In the genomic region with DNA sequence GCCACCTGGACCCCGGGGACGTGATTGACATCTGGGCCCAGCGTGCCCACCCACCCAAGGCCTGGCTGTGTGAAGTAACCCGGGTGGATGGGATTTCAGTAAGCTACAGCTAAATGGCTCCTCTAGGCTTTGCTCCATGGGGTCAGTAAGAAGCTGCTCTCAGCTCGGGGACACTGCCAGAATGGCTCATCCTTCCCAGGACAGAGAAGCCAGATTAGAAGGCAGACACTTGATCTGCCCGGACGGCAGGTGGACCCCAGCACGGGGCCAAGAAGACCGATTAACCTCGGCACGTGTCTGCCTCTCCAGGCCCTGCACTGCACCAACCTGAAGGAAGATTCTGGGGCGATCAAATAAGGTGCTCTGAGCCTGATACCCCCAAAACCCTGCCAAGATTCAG, we compare ENCODE assay signal across 9 mouse cellular contexts.
"Had no signal": no experiment of that assay in that cellular context is flagged by ENCODE, and none has a peak within 500 bp of the region (broad histone marks: within the 10 kb centered on the region; RNA-seq: fewer than 3 reads in every experiment).

No protein-coding gene starts in this region.

- DNase-seq: kidney, adult 2 months; liver; lung, adult 2 months; lung, postnatal 36 days had no signal

- H3K9ac ChIP-seq: kidney, embryonic 15.5 days; limb, embryonic 12.5 days; liver, embryonic 14.5 days; midbrain, embryonic 13.5 days had no signal

- H3K36me3 ChIP-seq: kidney, embryonic 15.5 days; limb, embryonic 12.5 days; midbrain, embryonic 13.5 days had no signal

- H3K27ac ChIP-seq: kidney, embryonic 15.5 days; limb, embryonic 12.5 days; liver, embryonic 14.5 days; midbrain, embryonic 13.5 days had no signal

- H3K4me2 ChIP-seq: kidney, embryonic 15.5 days; limb, embryonic 12.5 days; midbrain, embryonic 13.5 days had no signal

- H3K4me1 ChIP-seq: kidney, embryonic 15.5 days; limb, embryonic 12.5 days; midbrain, embryonic 13.5 days had no signal

- H3K4me3 ChIP-seq: kidney, embryonic 15.5 days; limb, embryonic 12.5 days; midbrain, embryonic 13.5 days had no signal

- ATAC-seq: lung, postnatal 0 days; midbrain, embryonic 13.5 days had no signal

- H3K27me3 ChIP-seq: kidney, embryonic 15.5 days; limb, embryonic 12.5 days; midbrain, embryonic 13.5 days had no signal
